Mouse (Mus musculus): ENCODE data around the gene Fastk. TPM values are rescaled to one million over a fixed set of nuclear protein-coding genes. Genes with fewer than 3 reads are reported as not detected.
A peak's percentile ranks its signal among the peaks of the same experiment; 100 is the strongest.

Fastk gene
- polyA plus RNA-seq, 1 experiment from 2014 or later, result 117 TPM

DNA sequence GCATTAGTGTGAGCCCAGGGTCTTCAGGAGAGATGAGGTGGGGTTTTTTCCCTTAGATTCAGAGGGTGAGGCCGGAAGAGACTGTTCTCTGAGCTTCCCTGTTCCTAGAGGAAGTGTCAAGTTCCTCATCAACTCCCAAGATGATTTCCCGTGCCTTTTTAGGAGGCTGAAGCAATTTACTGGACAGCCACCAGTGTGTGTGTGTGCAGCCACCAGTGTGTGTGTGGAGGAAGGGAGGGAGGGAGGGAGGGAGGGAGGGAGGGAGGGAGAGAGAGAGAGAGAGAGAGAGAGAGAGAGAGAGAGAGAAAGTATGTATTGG, 8.9 kb upstream of the Fastk start:
- Histone ChIP-seq H3K4me3 (replicated peaks; ENCODE audit: low read depth, low read length) (no peak overlapping the region), H3K9ac (ENCODE audit: low read depth, low read length) (0 out of 2 replicates have a peak overlapping the region, but pooled peaks have one; percentile 23), H3K36me3 (ENCODE audit: insufficient read depth, low read length) (0 out of 2 replicates have a peak, but pooled peaks cover 3% of the 10 kb centered on the region), H3K9me3 (replicated peaks; ENCODE audit: low read length) (no peaks in the 10 kb centered on the region), H3K27ac (no peak overlapping the region), H3K27me3 (ENCODE audit: insufficient read depth, low read length) (no peaks in the 10 kb centered on the region), H3K4me1 (replicated peaks; ENCODE audit: insufficient read depth, low read length) (peaks cover 21% of the 10 kb centered on the region), H3K4me2 (ENCODE audit: low read length) (peak overlapping the region; percentile 97)
- ATAC-seq (replicated peaks; ENCODE audit: low FRiP score, low read depth) (no peak), DNase-seq (ENCODE audit: low spot score) (no peak)
- WGBS, result 12% methylated on average over 2 of the region's 2 CpGs
- no peak for TF ChIP-seq CTCF (IDR thresholded peaks at IDR 0.05; ENCODE audit: low read depth)

DNA sequence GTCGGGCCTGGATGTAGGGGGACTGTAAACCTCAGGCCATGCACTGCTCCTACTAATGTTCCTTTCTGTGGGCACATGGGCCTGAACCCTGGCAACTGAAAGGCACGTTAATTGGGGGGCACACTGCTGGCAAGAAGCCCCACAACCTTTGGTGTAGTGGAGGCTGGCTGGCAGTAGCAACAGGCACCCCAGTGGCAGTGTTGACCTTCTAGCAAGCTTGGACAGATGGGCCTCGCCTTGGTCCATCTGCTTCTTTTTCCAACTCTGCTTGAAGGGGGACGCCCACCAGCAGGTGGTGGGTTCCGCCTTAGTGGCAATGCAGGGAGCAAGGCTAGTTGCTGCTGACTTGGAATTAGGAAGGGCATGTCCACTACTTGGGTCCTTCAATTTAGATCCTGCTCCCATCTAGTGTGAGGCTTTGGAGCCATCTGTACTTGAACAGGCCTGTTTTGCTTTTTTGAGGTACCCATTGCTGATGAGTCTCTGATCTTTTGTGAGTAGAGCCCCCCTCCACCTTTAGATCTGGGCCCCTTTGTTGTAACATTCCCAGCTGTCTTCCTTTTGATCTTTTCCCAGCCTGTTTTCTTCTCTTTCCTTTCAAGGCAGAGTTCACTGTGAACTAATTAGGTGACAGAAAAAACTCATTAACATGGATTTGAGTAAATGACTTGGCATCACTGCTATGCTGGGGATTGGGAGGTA, 8.3 kb upstream of the Fastk start:
- Histone ChIP-seq H3K4me1 (replicated peaks; ENCODE audit: insufficient read depth, low read length) (peaks cover 21% of the 10 kb centered on the region), H3K27ac (no peak overlapping the region), H3K36me3 (ENCODE audit: insufficient read depth, low read length) (0 out of 2 replicates have a peak, but pooled peaks cover 3% of the 10 kb centered on the region), H3K9ac (ENCODE audit: low read depth, low read length) (peak overlapping the region; percentile 77), H3K9me3 (replicated peaks; ENCODE audit: low read length) (no peaks in the 10 kb centered on the region), H3K27me3 (ENCODE audit: insufficient read depth, low read length) (no peaks in the 10 kb centered on the region), H3K4me2 (ENCODE audit: low read length) (peak overlapping the region; percentile 97), H3K4me3 (replicated peaks; ENCODE audit: low read depth, low read length) (peak overlapping the region; percentile 74)
- no peak; the same call in 1 of the 2 replicates for TF ChIP-seq CTCF (IDR thresholded peaks at IDR 0.05; ENCODE audit: low read depth)
- no peak for DNase-seq (ENCODE audit: low spot score)
- 17% methylated on average over 5 of the region's 5 CpGs for WGBS
- no peak for ATAC-seq (replicated peaks; ENCODE audit: low FRiP score, low read depth)

DNA sequence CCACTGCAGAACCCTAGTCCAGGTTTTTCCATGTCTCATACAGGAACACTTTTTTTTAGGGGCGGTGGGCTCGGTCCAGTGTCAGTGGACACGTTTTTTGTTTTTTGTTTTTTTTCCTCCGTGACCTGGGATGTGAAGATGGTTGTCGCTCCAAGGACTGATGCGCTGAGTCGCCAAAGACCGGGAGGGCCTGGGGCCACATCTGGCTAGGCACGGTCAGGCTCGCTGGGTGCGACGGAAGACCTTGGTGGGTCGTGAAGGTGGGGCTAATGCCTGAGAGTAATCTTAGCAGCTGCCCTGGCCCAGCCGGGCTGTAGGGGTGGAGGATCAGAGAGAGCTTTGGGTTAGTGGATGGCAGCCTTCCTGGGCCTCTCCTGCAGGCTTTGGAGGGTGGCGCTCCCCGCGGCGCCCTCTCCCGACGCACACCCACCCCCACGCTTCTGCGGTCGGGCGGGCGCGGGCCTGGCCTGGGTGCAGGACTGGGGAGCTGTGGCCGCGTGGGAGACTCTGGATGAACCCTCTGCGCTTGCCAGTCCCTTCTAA, 7.7 kb upstream of the Fastk start:
- ATAC-seq (replicated peaks; ENCODE audit: low FRiP score, low read depth) (no peak; the same call in 1 of the 2 replicates), DNase-seq (ENCODE audit: low spot score) (peak; percentile 37)
- Histone ChIP-seq H3K9ac (ENCODE audit: low read depth, low read length) (peak overlapping the region; percentile 77), H3K27ac (peak overlapping the region; percentile 86), H3K4me3 (replicated peaks; ENCODE audit: low read depth, low read length) (peak overlapping the region; percentile 74), H3K4me2 (ENCODE audit: low read length) (peak overlapping the region; percentile 97), H3K36me3 (ENCODE audit: insufficient read depth, low read length) (no peaks in the 10 kb centered on the region), H3K27me3 (ENCODE audit: insufficient read depth, low read length) (no peaks in the 10 kb centered on the region), H3K4me1 (replicated peaks; ENCODE audit: insufficient read depth, low read length) (peaks cover 24% of the 10 kb centered on the region), H3K9me3 (replicated peaks; ENCODE audit: low read length) (no peaks in the 10 kb centered on the region)
- no peak for TF ChIP-seq CTCF (IDR thresholded peaks at IDR 0.05; ENCODE audit: low read depth)
- 1% methylated on average over 29 of the region's 29 CpGs for WGBS

DNA sequence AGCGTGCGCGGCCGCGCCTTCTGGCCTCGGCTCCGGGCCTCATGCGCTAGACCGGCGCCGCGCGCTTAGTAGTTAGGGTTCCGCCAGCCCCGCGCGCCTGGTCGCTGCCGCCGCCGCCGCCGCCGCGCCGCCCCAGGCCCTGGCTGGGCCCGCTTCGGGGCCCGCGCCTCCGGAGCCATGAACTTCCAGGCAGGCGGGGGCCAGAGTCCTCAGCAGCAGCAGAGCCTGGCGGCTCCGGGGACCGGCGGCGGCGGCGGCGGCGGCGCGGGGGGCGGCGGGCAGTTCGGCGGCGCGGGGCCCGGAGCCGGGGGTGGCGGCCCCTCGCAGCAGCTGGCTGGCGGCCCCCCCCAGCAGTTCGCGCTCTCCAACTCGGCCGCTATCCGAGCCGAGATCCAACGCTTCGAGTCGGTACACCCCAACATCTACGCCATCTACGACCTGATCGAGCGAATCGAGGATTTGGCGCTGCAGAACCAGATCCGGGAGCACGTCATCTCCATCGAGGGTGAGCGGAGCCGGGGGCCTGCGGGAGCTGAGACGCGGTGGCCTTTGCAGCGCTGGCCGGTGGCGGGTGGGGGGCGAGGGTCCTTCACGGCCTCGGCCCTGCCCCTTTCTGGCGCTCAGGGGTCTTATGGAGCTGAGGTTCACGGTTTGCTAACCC, 7.1 kb upstream of the Fastk start, which contains the start of gene Agap3:
TSS of gene Agap3 (plus strand) at position 148 of the 661 bp plus-strand sequence.
- Histone ChIP-seq H3K4me2 (ENCODE audit: low read length) (peak within 1 kb of the TSS; percentile 97), H3K27me3 (ENCODE audit: insufficient read depth, low read length) (no peaks in the 10 kb centered on the region), H3K36me3 (ENCODE audit: insufficient read depth, low read length) (no peaks in the 10 kb centered on the region), H3K4me3 (replicated peaks; ENCODE audit: low read depth, low read length) (peak within 1 kb of the TSS; percentile 74), H3K4me1 (replicated peaks; ENCODE audit: insufficient read depth, low read length) (peaks cover 24% of the 10 kb centered on the region), H3K9me3 (replicated peaks; ENCODE audit: low read length) (no peaks in the 10 kb centered on the region), H3K27ac (peak within 1 kb of the TSS; percentile 86), H3K9ac (ENCODE audit: low read depth, low read length) (peak within 1 kb of the TSS; percentile 77)
- WGBS, result under 1% methylated on average over 60 of the region's 85 CpGs
- no peak for TF ChIP-seq CTCF (IDR thresholded peaks at IDR 0.05; ENCODE audit: low read depth)
- ATAC-seq (replicated peaks; ENCODE audit: low FRiP score, low read depth) (peak; percentile 54; the same call in 1 of the 2 replicates), DNase-seq (ENCODE audit: low spot score) (no peak)

DNA sequence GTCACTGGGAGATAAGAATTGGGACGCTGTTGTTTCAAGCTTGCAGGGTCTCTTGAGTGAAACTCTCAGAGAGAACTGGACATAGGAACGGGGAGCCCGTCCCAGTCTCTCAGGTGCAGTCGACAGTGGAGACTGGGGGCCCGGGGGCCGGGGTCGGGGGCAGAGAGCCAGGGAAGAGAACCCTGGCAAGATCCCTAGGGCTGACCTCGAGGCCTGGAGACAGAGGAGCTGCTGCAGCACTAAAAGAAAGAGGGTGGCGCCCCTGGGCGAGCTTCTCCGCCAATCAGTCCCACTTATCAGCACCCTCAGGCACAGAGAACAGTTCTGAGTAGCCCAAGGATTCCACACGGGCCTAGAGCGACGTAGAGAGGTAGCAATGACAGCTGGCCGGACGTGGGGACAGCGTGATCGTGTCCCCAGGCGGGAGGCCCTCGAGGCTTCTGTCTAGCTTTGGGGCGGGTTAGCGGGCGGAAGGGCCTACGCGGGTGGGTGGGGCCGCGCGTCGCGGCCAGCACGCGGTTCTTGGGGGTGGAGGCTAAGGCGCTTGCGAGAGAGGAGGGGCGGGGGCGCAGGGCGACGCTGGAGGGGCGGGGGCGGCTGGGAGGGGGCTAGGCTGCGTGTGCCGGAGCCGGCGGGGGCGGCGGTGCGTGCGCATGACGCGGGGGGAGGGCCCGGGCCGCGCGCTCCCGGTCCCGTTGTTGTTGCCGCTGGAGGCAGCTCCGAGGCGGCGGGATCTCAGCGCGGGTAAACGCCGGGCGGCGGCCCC, 6.4 kb upstream of the Fastk start:
- WGBS, result 5% methylated on average over 42 of the region's 66 CpGs
- H3K9ac ChIP-seq (ENCODE audit: low read depth, low read length), result peak overlapping the region; percentile 77
- peak overlapping the region; percentile 97 for H3K4me2 ChIP-seq (ENCODE audit: low read length)
- no peaks in the 10 kb centered on the region for H3K27me3 ChIP-seq (ENCODE audit: insufficient read depth, low read length)
- ATAC-seq (replicated peaks; ENCODE audit: low FRiP score, low read depth), result peak; percentile 67
- DNase-seq (ENCODE audit: low spot score), result peak; percentile 95
- peaks cover 24% of the 10 kb centered on the region for H3K4me1 ChIP-seq (replicated peaks; ENCODE audit: insufficient read depth, low read length)
- H3K36me3 ChIP-seq (ENCODE audit: insufficient read depth, low read length), result no peaks in the 10 kb centered on the region
- H3K27ac ChIP-seq, result peak overlapping the region; percentile 86
- TF ChIP-seq CTCF (IDR thresholded peaks at IDR 0.05; ENCODE audit: low read depth), result no peak
- H3K9me3 ChIP-seq (replicated peaks; ENCODE audit: low read length), result no peaks in the 10 kb centered on the region
- peak overlapping the region; percentile 74 for H3K4me3 ChIP-seq (replicated peaks; ENCODE audit: low read depth, low read length)
